Mouse (Mus musculus): ENCODE data around the gene Mbd4. TPM values are rescaled to one million over a fixed set of nuclear protein-coding genes. Genes with fewer than 3 reads are reported as not detected.

Mbd4 gene
- polyA plus RNA-seq, 1 experiment from 2014 or later = 11.1 TPM

DNA sequence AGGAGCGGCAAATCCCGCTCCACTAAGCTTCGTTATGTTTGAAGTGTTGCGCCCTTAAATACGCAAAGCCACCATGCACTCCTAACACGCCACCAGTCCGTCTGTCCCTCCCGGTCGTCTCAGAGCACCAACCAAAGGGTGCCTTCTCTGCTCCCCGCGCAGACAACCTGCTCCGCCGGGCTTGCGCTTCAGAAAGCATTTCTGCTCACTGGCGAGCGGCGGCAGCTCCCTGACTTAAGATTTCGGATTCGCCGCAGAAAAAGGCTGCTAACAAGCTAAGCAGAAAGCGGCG is 45.0 kb downstream of the Mbd4 start:
- H3K4me1 ChIP-seq (ENCODE audit: control insufficient read depth, insufficient read depth, low read depth, low read length) = peaks cover 16% of the 10 kb centered on the region
- peak overlapping the region; percentile 85 for H3K4me3 ChIP-seq (ENCODE audit: low read length)
- H3K36me3 ChIP-seq (ENCODE audit: control insufficient read depth, insufficient read depth, low read length) = peaks cover 16% of the 10 kb centered on the region
- H3K27ac ChIP-seq (ENCODE audit: low read depth, low read length) = peak overlapping the region; percentile 96
- WGBS = 0% methylated on average over 22 of the region's 22 CpGs
- ATAC-seq = no peak
- H3K4me2 ChIP-seq (ENCODE audit: low read length) = peak overlapping the region; percentile 75
- H3K27me3 ChIP-seq (replicated peaks; ENCODE audit: control insufficient read depth, insufficient read depth, low read length) = no peaks in the 10 kb centered on the region
- no peaks in the 10 kb centered on the region for H3K9me3 ChIP-seq (ENCODE audit: control insufficient read depth, low read length)
- H3K9ac ChIP-seq (ENCODE audit: low read depth, low read length) = peak overlapping the region; percentile 89

DNA sequence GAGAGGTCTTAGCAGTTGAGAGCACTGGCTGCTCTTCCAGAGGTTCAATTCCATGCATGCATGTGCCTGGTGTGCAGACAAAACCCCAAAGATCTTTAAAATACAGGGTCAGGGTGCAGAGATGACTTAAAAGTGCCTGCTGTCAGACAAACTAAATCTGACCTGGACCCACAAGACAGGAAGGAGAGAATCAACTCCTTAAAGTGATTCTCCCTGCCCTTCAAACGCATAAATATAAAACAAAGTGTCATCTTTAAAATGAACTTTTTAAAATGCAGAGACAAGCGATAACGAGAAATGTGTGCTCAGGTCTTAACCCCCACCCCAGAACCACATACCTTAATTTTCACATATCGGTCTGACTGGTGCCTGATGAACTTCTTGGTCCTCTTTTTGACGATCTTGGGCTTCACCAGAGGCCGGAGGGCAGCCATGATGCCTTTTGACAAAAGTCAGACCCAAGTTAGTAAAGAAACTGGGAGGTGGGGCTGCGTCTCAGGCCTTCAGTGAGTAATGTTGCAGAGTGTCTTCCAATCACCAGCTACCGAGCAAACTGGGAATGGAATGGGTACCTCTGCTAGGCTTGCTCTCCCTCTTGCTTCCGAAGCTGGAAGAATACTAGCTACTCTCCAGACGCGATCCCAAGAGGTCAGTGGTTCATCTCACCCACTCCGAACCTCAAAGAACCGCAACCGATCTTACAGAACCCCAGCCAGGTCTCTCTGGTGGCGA is 45.5 kb downstream of the Mbd4 start:
- H3K27ac ChIP-seq (ENCODE audit: low read depth, low read length) = peak overlapping the region; percentile 96
- ATAC-seq = no peak
- H3K4me2 ChIP-seq (ENCODE audit: low read length) = peak overlapping the region; percentile 75
- H3K4me1 ChIP-seq (ENCODE audit: control insufficient read depth, insufficient read depth, low read depth, low read length) = peaks cover 16% of the 10 kb centered on the region
- H3K4me3 ChIP-seq (ENCODE audit: low read length) = peak overlapping the region; percentile 85
- whole genome bisulfite sequencing = 6% methylated on average over 15 of the region's 15 CpGs
- peaks cover 18% of the 10 kb centered on the region for H3K36me3 ChIP-seq (ENCODE audit: control insufficient read depth, insufficient read depth, low read length)
- no peaks in the 10 kb centered on the region for H3K27me3 ChIP-seq (replicated peaks; ENCODE audit: control insufficient read depth, insufficient read depth, low read length)
- H3K9me3 ChIP-seq (ENCODE audit: control insufficient read depth, low read length) = no peaks in the 10 kb centered on the region
- peak overlapping the region; percentile 89 for H3K9ac ChIP-seq (ENCODE audit: low read depth, low read length)

GRCm38 (mm10) chr6:115804432-115805192 is 48.6 kb downstream of the Mbd4 start:
- H3K9ac ChIP-seq (ENCODE audit: low read depth, low read length) = no peak overlapping the region
- no peaks in the 10 kb centered on the region for H3K9me3 ChIP-seq (ENCODE audit: control insufficient read depth, low read length)
- H3K4me1 ChIP-seq (ENCODE audit: control insufficient read depth, insufficient read depth, low read depth, low read length) = peaks cover 16% of the 10 kb centered on the region
- no peak for ATAC-seq
- no peaks in the 10 kb centered on the region for H3K27me3 ChIP-seq (replicated peaks; ENCODE audit: control insufficient read depth, insufficient read depth, low read length)
- H3K4me2 ChIP-seq (ENCODE audit: low read length) = no peak overlapping the region
- WGBS = 68% methylated on average over 10 of the region's 10 CpGs
- H3K4me3 ChIP-seq (ENCODE audit: low read length) = no peak overlapping the region
- H3K27ac ChIP-seq (ENCODE audit: low read depth, low read length) = no peak overlapping the region
- peaks cover 29% of the 10 kb centered on the region for H3K36me3 ChIP-seq (ENCODE audit: control insufficient read depth, insufficient read depth, low read length)

- H3K9ac ChIP-seq (ENCODE audit: low read depth, low read length) = no peak overlapping the region
- no peaks in the 10 kb centered on the region for H3K27me3 ChIP-seq (replicated peaks; ENCODE audit: control insufficient read depth, insufficient read depth, low read length)
- 35% methylated on average over 16 of the region's 16 CpGs for WGBS
- peaks cover 35% of the 10 kb centered on the region for H3K36me3 ChIP-seq (ENCODE audit: control insufficient read depth, insufficient read depth, low read length)
- H3K27ac ChIP-seq (ENCODE audit: low read depth, low read length) = no peak overlapping the region
- no peak overlapping the region for H3K4me2 ChIP-seq (ENCODE audit: low read length)
- ATAC-seq = peak; percentile 24; the same call in 1 of the 2 replicates
- H3K4me3 ChIP-seq (ENCODE audit: low read length) = no peak overlapping the region
- peaks cover 16% of the 10 kb centered on the region for H3K4me1 ChIP-seq (ENCODE audit: control insufficient read depth, insufficient read depth, low read depth, low read length)
- H3K9me3 ChIP-seq (ENCODE audit: control insufficient read depth, low read length) = no peaks in the 10 kb centered on the region
Measured at GRCm38 (mm10) chr6:115803541-115804382, 49.4 kb downstream of the Mbd4 start.

DNA sequence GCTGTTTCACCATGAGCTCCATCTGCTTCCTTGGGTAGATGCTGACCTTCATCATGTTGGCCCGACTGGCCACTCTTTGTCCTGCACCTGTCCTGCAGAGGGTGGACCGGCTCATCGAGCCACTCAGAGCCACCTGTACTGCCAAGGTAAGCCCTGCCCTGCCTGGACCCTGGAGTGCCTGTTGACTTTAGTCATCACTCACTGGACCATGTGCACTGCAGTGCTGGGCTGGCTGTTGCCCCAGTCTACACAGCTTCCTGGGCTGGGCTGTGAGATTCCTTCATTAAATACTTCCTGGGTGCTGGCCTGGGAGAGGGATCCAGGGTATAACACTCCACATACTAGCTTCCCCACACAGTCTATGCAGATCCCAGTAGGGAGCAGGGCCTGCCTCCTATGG is 51.4 kb downstream of the Mbd4 start:
- Histone ChIP-seq H3K4me3 (ENCODE audit: low read length) (no peak overlapping the region), H3K4me1 (ENCODE audit: control insufficient read depth, insufficient read depth, low read depth, low read length) (peaks cover 9% of the 10 kb centered on the region), H3K4me2 (ENCODE audit: low read length) (no peak overlapping the region), H3K27me3 (replicated peaks; ENCODE audit: control insufficient read depth, insufficient read depth, low read length) (no peaks in the 10 kb centered on the region), H3K9ac (ENCODE audit: low read depth, low read length) (no peak overlapping the region), H3K36me3 (ENCODE audit: control insufficient read depth, insufficient read depth, low read length) (peaks cover 52% of the 10 kb centered on the region), H3K27ac (ENCODE audit: low read depth, low read length) (no peak overlapping the region), H3K9me3 (ENCODE audit: control insufficient read depth, low read length) (no peaks in the 10 kb centered on the region)
- no peak for ATAC-seq
- WGBS = 93% methylated on average over 3 of the region's 3 CpGs

GRCm38 (mm10) chr6:115792691-115793215 is 60.4 kb downstream of the Mbd4 start:
- peaks cover 42% of the 10 kb centered on the region for H3K36me3 ChIP-seq (ENCODE audit: control insufficient read depth, insufficient read depth, low read length)
- peak; percentile 38; the same call in 1 of the 2 replicates for ATAC-seq

GRCm38 (mm10) chr6:115791842-115792686 is 61.1 kb downstream of the Mbd4 start:
- 78% methylated on average over 34 of the region's 34 CpGs for WGBS
- no peak overlapping the region for H3K9ac ChIP-seq (ENCODE audit: low read depth, low read length)
- peaks cover 3% of the 10 kb centered on the region; the same call in 1 of the 2 replicates for H3K4me1 ChIP-seq (ENCODE audit: control insufficient read depth, insufficient read depth, low read depth, low read length)
- H3K27ac ChIP-seq (ENCODE audit: low read depth, low read length) = 0 out of 2 replicates have a peak overlapping the region, but pooled peaks have one; percentile 34
- no peak overlapping the region for H3K4me3 ChIP-seq (ENCODE audit: low read length)
- peaks cover 38% of the 10 kb centered on the region for H3K36me3 ChIP-seq (ENCODE audit: control insufficient read depth, insufficient read depth, low read length)
- H3K9me3 ChIP-seq (ENCODE audit: control insufficient read depth, low read length) = no peaks in the 10 kb centered on the region
- H3K4me2 ChIP-seq (ENCODE audit: low read length) = no peak overlapping the region
- no peaks in the 10 kb centered on the region for H3K27me3 ChIP-seq (replicated peaks; ENCODE audit: control insufficient read depth, insufficient read depth, low read length)
- ATAC-seq = peak; percentile 60; the same call in 1 of the 2 replicates

More at GRCm38 (mm10) chr6:115792691-115793215, 60.4 kb downstream of the Mbd4 start:
- no peak overlapping the region for H3K9ac ChIP-seq (ENCODE audit: low read depth, low read length)
- peaks cover 3% of the 10 kb centered on the region; the same call in 1 of the 2 replicates for H3K4me1 ChIP-seq (ENCODE audit: control insufficient read depth, insufficient read depth, low read depth, low read length)
- H3K4me2 ChIP-seq (ENCODE audit: low read length) = no peak overlapping the region
- no peaks in the 10 kb centered on the region for H3K27me3 ChIP-seq (replicated peaks; ENCODE audit: control insufficient read depth, insufficient read depth, low read length)
- WGBS = 81% methylated on average over 21 of the region's 21 CpGs
- no peaks in the 10 kb centered on the region for H3K9me3 ChIP-seq (ENCODE audit: control insufficient read depth, low read length)
- 0 out of 2 replicates have a peak overlapping the region, but pooled peaks have one; percentile 34 for H3K27ac ChIP-seq (ENCODE audit: low read depth, low read length)
- no peak overlapping the region for H3K4me3 ChIP-seq (ENCODE audit: low read length)

DNA sequence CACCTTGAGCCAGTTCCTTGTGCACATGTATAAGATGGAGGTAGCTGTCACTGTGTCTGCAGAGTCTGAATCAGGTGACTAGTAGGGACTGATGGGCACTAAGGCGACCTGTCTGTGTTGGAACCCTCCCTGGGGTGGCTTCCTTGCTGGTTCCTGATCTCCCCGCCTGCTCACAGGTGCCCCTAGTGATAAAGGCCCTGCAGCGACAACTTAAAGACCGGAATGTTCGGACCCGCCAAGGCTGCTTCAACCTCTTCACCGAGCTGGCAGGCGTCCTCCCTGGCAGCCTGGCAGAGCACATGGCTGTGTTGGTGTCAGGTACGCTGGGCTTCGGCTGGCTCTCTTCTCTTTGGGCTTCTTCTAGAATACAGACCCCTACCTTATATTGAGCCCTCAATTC is 62.2 kb downstream of the Mbd4 start:
- Histone ChIP-seq H3K9ac (ENCODE audit: low read depth, low read length) (no peak overlapping the region), H3K36me3 (ENCODE audit: control insufficient read depth, insufficient read depth, low read length) (peaks cover 29% of the 10 kb centered on the region), H3K4me2 (ENCODE audit: low read length) (no peak overlapping the region), H3K27ac (ENCODE audit: low read depth, low read length) (no peak overlapping the region), H3K9me3 (ENCODE audit: control insufficient read depth, low read length) (no peaks in the 10 kb centered on the region), H3K27me3 (replicated peaks; ENCODE audit: control insufficient read depth, insufficient read depth, low read length) (no peaks in the 10 kb centered on the region), H3K4me3 (ENCODE audit: low read length) (no peak overlapping the region), H3K4me1 (ENCODE audit: control insufficient read depth, insufficient read depth, low read depth, low read length) (peaks cover 3% of the 10 kb centered on the region; the same call in 1 of the 2 replicates)
- no peak for ATAC-seq
- WGBS = 83% methylated on average over 10 of the region's 10 CpGs

All from hindbrain, embryonic 16.5 days (tissue).